Mouse (Mus musculus): ENCODE data around the gene Reg3a.
"Not testable (repeated sequence)": the region's sequence is repeated elsewhere in the genome, so short reads cannot be mapped to it uniquely, and the experiment has no call there.

GRCm38 (mm10) chr6:78422411-78422810 is 41.9 kb downstream of the Reg3a start, which contains the start of gene Reg1:
- TF ChIP-seq CTCF (IDR thresholded peaks at IDR 0.05; ENCODE audit: extremely low read depth, insufficient read depth, insufficient read length, insufficient replicate concordance); POLR2A (IDR thresholded peaks at IDR 0.05; ENCODE audit: low read depth, low read length): not testable (repeated sequence)

Measured in spleen, adult 2 months (tissue).